Mouse (Mus musculus) embryonic facial prominence, embryonic 12.5 days (tissue): ENCODE measurements around the gene Ruvbl2. TPM values are rescaled to one million over a fixed set of nuclear protein-coding genes. Genes with fewer than 3 reads are reported as not detected.
"Not testable (repeated sequence)": the region's sequence is repeated elsewhere in the genome, so short reads cannot be mapped to it uniquely, and the experiment has no call there.

Experiments used
- ATAC-seq: fragments of 200-750 bp; cut with Nextera tagmentation; 2 replicates; pipeline ENCODE4 v1.8.0; 2017; ENCODE audit not compliant: insufficient number of reproducible peaks, insufficient read depth, low FRiP score, low TSS enrichment
- H3K27ac ChIP-seq: fragments of 300-500 bp; sonication (generic); 2 replicates; pipeline ENCODE4 v1.5.1; 2016; ENCODE audit warnings: mild to moderate bottlenecking
- H3K27me3 ChIP-seq: fragments of 300-500 bp; sonication (generic); 2 replicates; pipeline ENCODE4 v1.6.1; 2016; ENCODE audit warnings: mild to moderate bottlenecking, moderate library complexity
- H3K36me3 ChIP-seq: fragments of 300-500 bp; sonication (generic); 2 replicates; pipeline ENCODE4 v1.6.1; 2016; ENCODE audit warnings: mild to moderate bottlenecking
- H3K4me1 ChIP-seq: fragments of 300-500 bp; sonication (generic); 2 replicates; pipeline ENCODE4 v1.6.1; 2016
- H3K4me2 ChIP-seq: fragments of 300-500 bp; sonication (generic); replicated peaks from 2 replicates; pipeline ENCODE4 v1.6.1; 2016; ENCODE audit warnings: mild to moderate bottlenecking, moderate library complexity
- H3K4me3 ChIP-seq: fragments of 300-500 bp; sonication (generic); 2 replicates; pipeline ENCODE4 v1.5.1; 2016; ENCODE audit warnings: mild to moderate bottlenecking
- H3K9ac ChIP-seq: fragments of 300-500 bp; sonication (generic); 2 replicates; pipeline ENCODE4 v1.6.1; 2016; ENCODE audit warnings: mild to moderate bottlenecking, moderate library complexity
- H3K9me3 ChIP-seq: fragments of 300-500 bp; sonication (generic); 2 replicates; pipeline ENCODE4 v1.6.1; 2016; ENCODE audit warnings: mild to moderate bottlenecking, moderate library complexity
- WGBS: fragments of 180-500 bp; shearing (Covaris S2); methylation state at CpG from one replicate; pipeline ENCODE4 v1.1.7; 2016; 5-methylcytosine and 5-hydroxymethylcytosine counted together
- polyA plus RNA-seq: library from polyadenylated mRNA; unstranded; fragments of >200 nt; fragmentation: Nextera tagmentation; extraction: Ambion mirVana; gene quantifications from 2 replicates; pipeline ENCODE4 v1.2.1, GENCODE M21; 2016

Gene Ruvbl2
- polyA plus RNA-seq = 149 and 151 TPM in 2 replicates

DNA sequence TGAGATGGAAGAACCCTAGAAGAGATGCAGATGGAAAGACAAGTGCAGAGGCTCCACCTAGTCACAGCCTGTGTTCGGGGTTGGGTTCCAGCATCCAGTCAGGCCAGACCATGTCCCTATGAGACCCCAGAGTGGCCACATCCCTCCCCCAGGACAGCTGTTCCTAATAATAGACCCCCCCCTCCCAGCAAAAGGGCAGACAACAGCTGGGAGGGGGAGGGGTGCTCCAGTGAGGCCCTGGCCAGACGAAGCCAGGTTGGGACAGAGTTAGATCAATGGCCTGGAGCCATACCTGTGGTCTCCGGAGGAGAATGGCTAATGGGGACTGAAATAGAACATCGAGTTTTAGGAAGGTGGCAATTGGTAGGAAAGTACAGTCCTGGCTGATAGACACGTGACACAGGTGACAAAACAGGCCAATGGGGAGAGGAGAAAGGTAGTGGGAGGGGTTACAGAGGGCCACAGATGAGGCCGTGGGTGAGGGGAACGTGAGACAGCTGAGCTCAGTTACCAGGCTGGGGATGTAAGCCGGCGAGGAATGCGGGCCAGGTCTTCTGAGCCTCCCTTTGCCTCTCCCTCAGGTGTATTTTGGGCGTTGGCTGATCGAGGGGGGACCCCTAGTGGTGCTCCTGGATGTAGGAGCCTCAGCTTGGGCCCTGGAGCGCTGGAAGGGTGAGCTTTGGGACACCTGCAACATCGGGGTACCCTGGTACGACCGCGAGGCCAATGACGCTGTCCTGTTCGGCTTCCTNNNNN, at the start of gene Ruvbl2:
Gene Ruvbl2 (minus strand): TSS at position 576 of the 756 bp plus-strand sequence.
- ATAC-seq = no peak
- Histone ChIP-seq H3K4me2 (peak within 1 kb of the TSS; percentile 26), H3K4me1 (peaks cover 43% of the 10 kb centered on the region), H3K27ac (peak within 1 kb of the TSS; percentile 1; the same call in 1 of the 2 replicates), H3K9me3 (no peaks in the 10 kb centered on the region), H3K9ac (peak within 1 kb of the TSS; percentile 24), H3K4me3 (peak within 1 kb of the TSS; percentile 1; the same call in 1 of the 2 replicates), H3K27me3 (no peaks in the 10 kb centered on the region), H3K36me3 (peaks cover 25% of the 10 kb centered on the region)
- 17% methylated on average over 19 of the region's 19 CpGs for WGBS

DNA sequence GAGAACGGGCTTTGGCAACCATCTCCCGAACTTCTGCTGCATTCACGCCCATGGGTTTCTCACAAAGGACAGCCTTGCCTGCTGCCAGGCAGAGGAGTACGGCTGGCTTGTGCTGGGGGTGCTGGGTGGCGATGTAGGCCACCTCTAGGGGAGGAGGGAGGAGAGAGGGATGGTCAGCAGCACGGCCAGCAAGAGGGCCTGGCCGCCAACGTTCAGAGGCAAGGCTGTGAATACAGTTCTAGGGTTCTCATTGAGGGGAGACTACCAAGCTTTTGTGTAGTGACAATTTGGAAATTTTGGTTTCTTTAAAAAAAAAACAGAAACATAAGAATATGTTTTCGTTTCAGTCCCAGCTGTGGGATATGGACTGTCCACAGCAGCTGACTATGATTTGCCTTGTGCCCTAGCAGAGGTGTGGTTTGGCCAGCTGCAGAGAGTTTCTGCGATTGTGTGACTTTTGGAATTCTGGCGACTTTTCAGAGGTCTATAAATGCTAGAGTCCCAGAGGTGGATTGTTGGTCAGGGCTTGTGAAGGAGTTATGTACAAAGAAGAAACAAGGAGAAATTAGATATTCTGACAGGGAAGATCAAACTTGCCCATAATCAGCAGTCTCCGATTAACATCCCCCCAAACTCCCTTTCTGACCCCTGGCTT, 49.0 kb upstream of the Ruvbl2 start, which contains the start of gene Gm45808:
Gene Gm45808 (minus strand): TSS at position 51 of the 655 bp plus-strand sequence.
- Histone ChIP-seq H3K9ac (no peak within 1 kb of the TSS), H3K4me2 (no peak within 1 kb of the TSS), H3K4me1 (peaks cover 10% of the 10 kb centered on the region), H3K27ac (0 out of 2 replicates have a peak within 1 kb of the TSS, but pooled peaks have one; percentile 30), H3K9me3 (no peaks in the 10 kb centered on the region), H3K4me3 (no peak within 1 kb of the TSS), H3K36me3 (peaks cover under 1% of the 10 kb centered on the region; the same call in 1 of the 2 replicates), H3K27me3 (no peaks in the 10 kb centered on the region)
- 77% methylated on average over 12 of the region's 12 CpGs for WGBS
- ATAC-seq = no peak

DNA sequence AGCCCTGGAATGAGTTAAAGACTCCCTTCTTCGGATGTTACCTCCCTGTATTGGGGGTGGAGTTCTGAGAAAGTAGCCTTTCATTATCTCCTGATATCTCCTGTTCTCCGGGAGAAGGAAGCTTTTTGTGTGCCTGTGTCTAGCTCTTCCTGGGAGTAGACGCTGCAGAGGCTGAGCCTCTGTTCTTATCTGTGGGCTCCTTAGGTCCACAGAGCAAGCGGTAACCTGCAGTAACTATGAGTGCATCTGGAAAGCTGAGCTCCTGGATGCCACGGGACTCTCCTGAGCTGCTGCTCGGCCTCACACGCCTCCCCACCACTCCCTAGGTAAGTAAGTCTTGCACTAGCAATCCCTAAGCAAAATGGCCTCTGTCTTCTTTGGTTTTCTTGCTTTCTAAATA, 48.3 kb upstream of the Ruvbl2 start:
- Histone ChIP-seq H3K27ac (no peak overlapping the region), H3K9me3 (no peaks in the 10 kb centered on the region), H3K4me1 (peaks cover 8% of the 10 kb centered on the region), H3K27me3 (no peaks in the 10 kb centered on the region), H3K4me2 (no peak overlapping the region), H3K4me3 (no peak overlapping the region), H3K36me3 (no peaks in the 10 kb centered on the region), H3K9ac (no peak overlapping the region)
- no peak for ATAC-seq
- 72% methylated on average over 7 of the region's 7 CpGs for WGBS

DNA sequence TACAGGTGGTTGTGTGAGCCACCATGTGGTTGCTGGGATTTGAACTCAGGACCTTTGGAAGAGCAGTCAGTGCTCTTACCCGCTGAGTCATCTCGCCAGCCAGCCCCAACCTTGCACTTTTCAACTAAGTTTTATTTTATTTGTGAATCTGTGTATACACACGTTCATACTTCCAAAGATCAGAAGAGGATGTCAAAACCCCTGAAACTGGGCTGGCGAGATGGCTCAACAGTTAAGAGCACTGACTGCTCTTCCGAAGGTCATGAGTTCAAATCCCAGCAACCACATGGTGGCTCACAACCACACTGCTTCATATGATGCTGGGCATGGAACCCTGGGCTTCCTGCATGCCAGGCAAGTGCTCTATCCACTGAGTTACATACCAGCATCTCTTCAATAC, 47.1 kb upstream of the Ruvbl2 start:
- H3K9me3 ChIP-seq, H3K27me3 ChIP-seq, H3K4me3 ChIP-seq, H3K9ac ChIP-seq, H3K36me3 ChIP-seq, H3K27ac ChIP-seq, ATAC-seq, H3K4me2 ChIP-seq, H3K4me1 ChIP-seq: not testable (repeated sequence)
- WGBS = 94% methylated on average over 5 of the region's 5 CpGs

DNA sequence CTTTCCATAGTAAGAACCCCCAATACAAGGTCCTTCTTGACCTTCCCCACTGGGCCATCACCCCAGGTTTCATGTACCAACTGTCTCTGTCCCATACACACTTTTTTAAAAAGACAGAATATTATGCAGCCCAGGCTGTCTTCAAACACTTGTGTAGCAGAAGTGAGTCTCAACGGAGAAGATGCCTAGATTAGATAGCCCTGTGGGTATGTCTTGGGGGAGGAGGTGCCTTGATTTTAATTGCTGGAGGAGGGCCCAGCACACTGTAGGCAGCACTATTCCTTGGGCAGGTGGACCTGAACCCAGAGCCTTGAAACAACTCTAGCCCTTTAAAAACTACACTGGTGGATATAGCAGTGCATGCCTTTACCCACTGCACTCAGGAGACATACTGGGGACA, 44.3 kb upstream of the Ruvbl2 start:
- no peak overlapping the region for H3K4me2 ChIP-seq
- H3K9me3 ChIP-seq = no peaks in the 10 kb centered on the region
- H3K4me1 ChIP-seq = no peaks in the 10 kb centered on the region
- no peak overlapping the region for H3K9ac ChIP-seq
- WGBS = 83% methylated on average over 1 of the region's 1 CpGs
- H3K4me3 ChIP-seq = no peak overlapping the region
- H3K36me3 ChIP-seq = no peaks in the 10 kb centered on the region
- ATAC-seq = no peak
- H3K27me3 ChIP-seq = no peaks in the 10 kb centered on the region
- no peak overlapping the region for H3K27ac ChIP-seq

DNA sequence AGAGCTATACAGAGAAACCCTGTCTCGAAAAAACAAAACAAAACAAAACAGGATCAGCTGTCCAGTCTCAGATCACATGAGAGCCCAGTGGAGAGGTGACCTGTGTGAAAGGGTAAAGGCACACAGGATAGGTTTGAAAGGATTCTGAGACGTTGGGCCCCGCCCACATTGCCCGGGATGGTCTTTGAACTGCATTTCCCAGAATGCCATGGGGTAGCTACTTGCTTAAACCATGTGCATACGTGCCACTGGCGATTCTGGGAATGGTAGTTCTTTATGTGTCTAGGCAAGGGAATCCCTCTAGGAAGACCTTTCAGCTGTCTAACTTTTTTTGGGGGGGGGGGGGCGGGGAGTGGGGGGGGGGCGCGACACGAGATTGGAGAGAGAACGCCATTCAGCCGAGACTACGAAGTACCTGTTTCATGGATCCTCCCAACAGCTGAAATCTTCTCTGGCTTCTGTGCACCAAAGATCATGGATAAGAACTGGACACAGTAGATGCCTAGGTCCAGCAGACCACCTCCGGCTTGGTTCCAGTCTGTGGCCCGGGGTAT, 43.6 kb upstream of the Ruvbl2 start, which contains the start of gene Tulp2:
Gene Tulp2 (plus strand): TSS at position 504 of the 554 bp plus-strand sequence.
- Histone ChIP-seq H3K4me2 (no peak within 1 kb of the TSS), H3K9me3 (no peaks in the 10 kb centered on the region), H3K4me3 (no peak within 1 kb of the TSS), H3K36me3 (no peaks in the 10 kb centered on the region), H3K4me1 (no peaks in the 10 kb centered on the region), H3K9ac (no peak within 1 kb of the TSS), H3K27me3 (no peaks in the 10 kb centered on the region), H3K27ac (no peak within 1 kb of the TSS)
- peak; percentile 48; the same call in 1 of the 2 replicates for ATAC-seq
- 55% methylated on average over 13 of the region's 15 CpGs for WGBS

DNA sequence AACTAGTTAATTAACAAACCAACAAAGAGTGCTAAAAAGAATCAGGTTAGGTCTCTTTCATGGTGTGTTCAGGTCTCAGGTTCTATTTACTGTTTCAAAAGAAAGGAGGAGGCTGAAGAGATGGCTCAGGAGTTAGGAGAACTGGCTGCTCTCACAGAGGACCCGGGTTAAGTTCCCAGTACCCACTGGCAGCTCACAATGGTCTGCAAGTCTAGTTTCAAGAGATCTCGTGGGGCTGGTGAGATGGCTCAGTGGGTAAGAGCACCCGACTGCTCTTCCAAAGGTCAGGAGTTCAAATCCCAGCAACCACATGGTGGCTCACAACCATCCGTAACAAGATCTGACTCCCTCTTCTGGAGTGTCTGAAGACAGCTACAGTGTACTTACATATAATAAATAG, 42.4 kb upstream of the Ruvbl2 start:
- H3K36me3 ChIP-seq, H3K4me1 ChIP-seq, H3K4me3 ChIP-seq, H3K27ac ChIP-seq, ATAC-seq, H3K27me3 ChIP-seq, H3K9ac ChIP-seq, H3K9me3 ChIP-seq, H3K4me2 ChIP-seq: not testable (repeated sequence)
- WGBS = 79% methylated on average over 4 of the region's 4 CpGs

DNA sequence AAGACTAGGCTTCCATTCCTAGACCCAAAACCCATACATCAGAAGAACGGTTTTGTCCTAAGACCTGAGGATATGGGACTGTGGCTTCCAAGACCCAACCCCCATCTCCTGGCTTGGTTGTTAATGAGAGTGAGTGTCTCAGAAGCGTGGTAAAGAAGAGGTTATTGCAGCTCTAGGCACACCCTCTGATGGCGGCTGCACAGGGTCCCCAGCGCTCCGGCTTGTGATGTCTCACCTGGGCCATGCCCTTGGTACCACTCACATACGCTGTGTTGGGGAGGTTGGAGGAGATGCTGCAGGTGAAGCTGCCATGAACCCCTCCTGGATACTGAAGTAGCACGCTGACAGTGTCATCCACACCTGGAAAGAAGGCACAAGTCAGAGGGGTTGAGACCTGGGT, 40.9 kb upstream of the Ruvbl2 start:
- 92% methylated on average over 7 of the region's 7 CpGs for WGBS
- H3K9ac ChIP-seq = no peak overlapping the region
- H3K4me2 ChIP-seq = no peak overlapping the region
- H3K36me3 ChIP-seq = no peaks in the 10 kb centered on the region
- no peak overlapping the region for H3K27ac ChIP-seq
- no peaks in the 10 kb centered on the region for H3K4me1 ChIP-seq
- no peak for ATAC-seq
- H3K27me3 ChIP-seq = no peaks in the 10 kb centered on the region
- H3K9me3 ChIP-seq = no peaks in the 10 kb centered on the region
- no peak overlapping the region for H3K4me3 ChIP-seq

DNA sequence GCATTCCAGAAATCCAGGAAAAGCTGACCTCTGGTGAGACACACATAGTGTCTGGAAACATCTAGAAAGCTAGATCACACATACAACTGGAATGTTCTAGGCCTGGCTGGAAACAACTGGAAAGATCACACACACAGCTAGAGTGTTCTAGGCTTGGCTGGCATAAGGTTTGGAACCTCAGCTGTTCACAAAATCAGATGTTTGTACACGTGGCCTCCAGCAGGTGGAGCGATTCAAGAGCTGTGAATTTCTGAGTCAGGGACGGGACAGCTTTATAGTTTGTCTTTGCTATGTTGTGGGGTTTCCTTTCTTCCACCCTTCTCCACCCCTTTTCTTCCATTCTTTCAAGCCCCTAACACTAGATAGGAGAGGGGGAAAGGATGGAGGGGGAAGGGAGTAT, 39.1 kb upstream of the Ruvbl2 start:
- H3K36me3 ChIP-seq = no peaks in the 10 kb centered on the region
- no peaks in the 10 kb centered on the region for H3K9me3 ChIP-seq
- H3K9ac ChIP-seq = no peak overlapping the region
- no peaks in the 10 kb centered on the region for H3K27me3 ChIP-seq
- H3K4me3 ChIP-seq = no peak overlapping the region
- H3K4me1 ChIP-seq = no peaks in the 10 kb centered on the region
- H3K27ac ChIP-seq = no peak overlapping the region
- no peak for ATAC-seq
- H3K4me2 ChIP-seq = no peak overlapping the region
- WGBS = 12% methylated on average over 3 of the region's 3 CpGs

DNA sequence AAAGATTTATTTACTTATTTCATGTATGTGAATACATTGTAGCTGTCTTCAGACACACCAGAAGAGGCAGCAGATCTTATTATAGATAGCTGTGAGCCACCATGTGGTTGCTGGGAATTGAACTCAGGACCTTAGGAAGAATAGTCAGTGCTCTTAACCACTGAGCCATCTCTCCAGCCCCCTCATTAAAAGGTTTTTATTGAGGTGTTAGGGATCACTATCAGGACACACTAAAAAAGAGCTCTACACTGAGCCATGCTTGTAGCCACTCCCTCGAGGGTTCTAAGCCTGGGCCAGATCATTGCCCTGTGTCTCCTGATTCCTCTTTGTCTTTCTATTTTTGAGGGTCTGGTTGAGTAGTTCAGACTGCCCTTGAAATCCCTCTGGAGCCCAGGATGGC, 38.6 kb upstream of the Ruvbl2 start:
- no peak overlapping the region for H3K9ac ChIP-seq
- H3K27me3 ChIP-seq = no peaks in the 10 kb centered on the region
- H3K27ac ChIP-seq = no peak overlapping the region
- H3K36me3 ChIP-seq = no peaks in the 10 kb centered on the region
- H3K4me3 ChIP-seq = no peak overlapping the region
- ATAC-seq = no peak
- WGBS = 61% methylated on average over 1 of the region's 1 CpGs
- H3K4me1 ChIP-seq = no peaks in the 10 kb centered on the region
- H3K4me2 ChIP-seq = no peak overlapping the region
- H3K9me3 ChIP-seq = no peaks in the 10 kb centered on the region

DNA sequence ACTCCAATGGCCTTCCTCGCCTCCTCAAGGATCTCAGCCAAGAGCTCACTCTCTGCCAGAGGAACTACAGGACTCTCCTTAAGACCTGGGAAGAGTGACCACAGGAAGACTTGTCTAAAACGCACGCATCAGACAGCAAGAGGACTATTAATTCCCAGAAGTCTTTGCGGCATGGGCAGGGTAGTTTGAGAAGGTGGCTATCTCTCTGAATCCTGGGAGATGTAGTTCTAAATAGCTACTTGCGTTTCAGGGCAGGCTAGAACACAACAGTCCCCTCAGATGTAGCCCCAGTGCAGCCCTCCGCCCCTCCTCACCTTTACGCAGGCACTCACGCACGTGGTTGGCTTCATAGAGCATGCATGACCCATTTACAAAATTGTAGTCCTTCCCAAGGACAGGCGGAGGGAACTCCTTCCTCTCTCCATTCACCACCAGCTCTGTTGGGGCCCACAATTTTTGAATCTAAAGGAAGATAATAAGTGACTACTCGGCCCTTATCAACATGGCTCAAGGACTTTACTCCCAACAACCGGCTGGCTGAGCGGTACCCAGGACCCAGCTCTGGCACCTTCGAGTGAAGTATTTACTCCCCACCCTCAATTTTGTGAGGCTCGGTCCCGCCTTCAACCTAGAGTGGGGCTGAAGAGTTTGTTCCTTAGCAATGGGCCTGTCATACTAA, 37.5 kb upstream of the Ruvbl2 start:
- Histone ChIP-seq H3K27ac (no peak overlapping the region), H3K4me3 (peak overlapping the region; percentile 17; the same call in 1 of the 2 replicates), H3K4me2 (peak overlapping the region; percentile 36), H3K36me3 (no peaks in the 10 kb centered on the region), H3K9me3 (no peaks in the 10 kb centered on the region), H3K9ac (no peak overlapping the region), H3K27me3 (no peaks in the 10 kb centered on the region), H3K4me1 (no peaks in the 10 kb centered on the region)
- 70% methylated on average over 16 of the region's 16 CpGs for WGBS
- no peak for ATAC-seq
